Mouse (Mus musculus) neural tube, embryonic 14.5 days (tissue): Measurements from ENCODE around the gene Zfp239. TPM values are rescaled to one million over a fixed set of nuclear protein-coding genes. Genes with fewer than 3 reads are reported as not detected.

Source experiments
- ATAC-seq: fragments of 200-750 bp; cut with Nextera tagmentation; 2 replicates; pipeline ENCODE4 v1.8.0; 2017; ENCODE audit warnings: low read depth, mild to moderate bottlenecking, moderate TSS enrichment, moderate library complexity
- H3K27ac ChIP-seq: fragments of 300-500 bp; sonication (generic); 2 replicates; pipeline ENCODE4 v1.5.1; 2014; ENCODE audit warnings: low read depth, mild to moderate bottlenecking, control low read depth, low read length, moderate library complexity, mixed read lengths
- H3K27me3 ChIP-seq: fragments of 300-500 bp; sonication (generic); 2 replicates; pipeline ENCODE4 v1.6.1; 2014; ENCODE audit warnings: low read length; ENCODE audit not compliant: control insufficient read depth, insufficient read depth
- H3K36me3 ChIP-seq: fragments of 300-500 bp; sonication (generic); 2 replicates; pipeline ENCODE4 v1.6.1; 2014; ENCODE audit warnings: low read length, mixed read lengths; ENCODE audit not compliant: control insufficient read depth, insufficient read depth
- H3K4me1 ChIP-seq: fragments of 300-500 bp; sonication (generic); 2 replicates; pipeline ENCODE4 v1.6.1; 2014; ENCODE audit warnings: low read length; ENCODE audit not compliant: control insufficient read depth, insufficient read depth
- H3K4me2 ChIP-seq: fragments of 300-500 bp; sonication (generic); 2 replicates; pipeline ENCODE4 v1.6.1; 2014; ENCODE audit warnings: mild to moderate bottlenecking, low read depth, low read length, control low read depth
- H3K4me3 ChIP-seq: fragments of 300-500 bp; sonication (generic); 2 replicates; pipeline ENCODE4 v1.5.1; 2014; ENCODE audit warnings: low read depth, low read length, control low read depth, mixed read lengths
- H3K9ac ChIP-seq: fragments of 300-500 bp; sonication (generic); replicated peaks from 2 replicates; pipeline ENCODE4 v1.6.1; 2014; ENCODE audit warnings: low read depth, mild to moderate bottlenecking, control low read depth, low read length, mixed read lengths
- H3K9me3 ChIP-seq: fragments of 300-500 bp; sonication (generic); 2 replicates; pipeline ENCODE4 v1.6.1; 2016; ENCODE audit warnings: low read length; ENCODE audit not compliant: control insufficient read depth
- WGBS: fragments of 180-500 bp; shearing (Covaris S2); extraction: QIAGEN DNeasy Blood & Tissue Kit; methylation state at CpG from one replicate; pipeline ENCODE4 v1.1.7; 2014; 5-methylcytosine and 5-hydroxymethylcytosine counted together
- polyA plus RNA-seq: library from polyadenylated mRNA; unstranded; fragments of >200 nt; fragmentation: Nextera tagmentation; extraction: Ambion mirVana; gene quantifications from 2 replicates; pipeline ENCODE4 v1.2.1, GENCODE M21; 2014

Gene Zfp239
- 13.3 and 14.9 TPM in 2 replicates for polyA plus RNA-seq

GRCm38 (mm10) chr6:117861848-117862247 lies at the start of gene Zfp239:
TSS of gene Zfp239 (plus strand) at chr6:117862100.
- Histone ChIP-seq H3K9me3 (no peaks in the 10 kb centered on the region), H3K27ac (peak within 1 kb of the TSS; percentile 10; the same call in 1 of the 2 replicates), H3K36me3 (no peaks in the 10 kb centered on the region), H3K4me2 (peak within 1 kb of the TSS; percentile 88), H3K9ac (peak within 1 kb of the TSS; percentile 72), H3K4me1 (no peaks in the 10 kb centered on the region), H3K27me3 (no peaks in the 10 kb centered on the region), H3K4me3 (peak within 1 kb of the TSS; percentile 56)
- 68% methylated on average over 6 of the region's 6 CpGs for WGBS
- no peak for ATAC-seq

DNA sequence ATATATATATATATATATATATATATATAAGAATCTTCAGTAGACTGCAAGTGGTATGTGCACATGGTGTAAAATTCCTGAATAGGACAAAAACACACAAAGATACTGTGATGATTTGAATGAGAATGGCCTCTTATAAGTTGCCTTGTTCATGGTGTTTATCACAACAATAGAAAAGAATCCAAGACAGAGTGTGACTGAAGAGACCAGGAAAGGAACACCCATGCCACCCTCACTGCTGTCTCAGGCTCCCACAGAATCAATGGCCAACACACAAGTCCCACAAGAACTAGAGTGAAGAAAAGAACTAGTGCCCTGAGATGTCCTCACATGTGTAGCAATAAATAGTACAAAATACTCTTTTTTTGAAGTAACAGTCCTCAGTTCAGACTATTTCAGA lies 47.2 kb upstream of the Zfp239 start:
- Histone ChIP-seq H3K4me3 (no peak overlapping the region), H3K4me1 (no peaks in the 10 kb centered on the region), H3K36me3 (no peaks in the 10 kb centered on the region), H3K4me2 (no peak overlapping the region), H3K9me3 (no peaks in the 10 kb centered on the region), H3K9ac (no peak overlapping the region), H3K27ac (no peak overlapping the region), H3K27me3 (no peaks in the 10 kb centered on the region)
- ATAC-seq = no peak

DNA sequence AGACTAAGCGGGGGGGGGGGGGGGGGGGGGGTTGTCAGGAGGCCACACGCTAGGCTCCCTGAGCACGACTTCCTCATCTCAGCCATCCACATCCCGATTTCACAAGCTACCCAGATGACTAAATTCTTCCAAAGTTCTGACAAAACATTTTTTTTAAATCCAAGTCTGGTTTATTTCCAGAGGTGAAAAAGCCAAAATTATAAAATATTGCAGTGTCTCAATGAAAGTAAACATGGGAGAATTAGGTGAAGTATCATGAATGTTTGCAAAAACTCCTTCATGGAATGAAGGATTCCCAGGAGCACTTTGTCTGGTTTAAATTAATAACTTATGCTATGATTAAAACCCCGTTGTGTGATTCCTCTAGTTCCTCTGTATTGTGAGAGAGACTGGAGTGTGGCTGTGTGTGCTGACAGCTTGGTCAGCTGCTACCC lies 44.8 kb upstream of the Zfp239 start:
- H3K4me3 ChIP-seq = no peak overlapping the region
- WGBS = 86% methylated on average over 4 of the region's 5 CpGs
- no peaks in the 10 kb centered on the region for H3K36me3 ChIP-seq
- H3K4me2 ChIP-seq = no peak overlapping the region
- no peak for ATAC-seq
- no peaks in the 10 kb centered on the region for H3K27me3 ChIP-seq
- H3K27ac ChIP-seq = no peak overlapping the region
- no peak overlapping the region for H3K9ac ChIP-seq
- H3K9me3 ChIP-seq = no peaks in the 10 kb centered on the region
- H3K4me1 ChIP-seq = no peaks in the 10 kb centered on the region

GRCm38 (mm10) chr6:117820327-117820726 lies 41.6 kb upstream of the Zfp239 start:
- WGBS = 93% methylated on average over 14 of the region's 14 CpGs
- Histone ChIP-seq H3K9me3 (no peaks in the 10 kb centered on the region), H3K4me3 (no peak overlapping the region), H3K9ac (no peak overlapping the region), H3K27ac (no peak overlapping the region), H3K36me3 (no peaks in the 10 kb centered on the region), H3K4me1 (no peaks in the 10 kb centered on the region), H3K4me2 (no peak overlapping the region), H3K27me3 (no peaks in the 10 kb centered on the region)
- ATAC-seq = no peak

- WGBS = 20% methylated on average over 4 of the region's 4 CpGs
- Histone ChIP-seq H3K9me3 (no peaks in the 10 kb centered on the region), H3K4me2 (no peak overlapping the region), H3K9ac (no peak overlapping the region), H3K27me3 (0 out of 2 replicates have a peak, but pooled peaks cover 2% of the 10 kb centered on the region), H3K4me1 (no peaks in the 10 kb centered on the region), H3K27ac (no peak overlapping the region), H3K4me3 (no peak overlapping the region), H3K36me3 (no peaks in the 10 kb centered on the region)
- peak; percentile 75 for ATAC-seq
Observed at GRCm38 (mm10) chr6:117825369-117825768, 36.5 kb upstream of the Zfp239 start.

- Histone ChIP-seq H3K27ac (no peak overlapping the region), H3K36me3 (no peaks in the 10 kb centered on the region), H3K4me3 (no peak overlapping the region), H3K9me3 (no peaks in the 10 kb centered on the region), H3K27me3 (0 out of 2 replicates have a peak, but pooled peaks cover 2% of the 10 kb centered on the region), H3K9ac (no peak overlapping the region), H3K4me2 (no peak overlapping the region), H3K4me1 (no peaks in the 10 kb centered on the region)
- WGBS = 20% methylated on average over 9 of the region's 9 CpGs
- ATAC-seq = peak; percentile 48; the same call in 1 of the 2 replicates
Observed at GRCm38 (mm10) chr6:117828273-117828672, 33.6 kb upstream of the Zfp239 start.

GRCm38 (mm10) chr6:117840686-117841510 lies 21.0 kb upstream of the Zfp239 start, which contains the start of gene Zfp637:
TSS of gene Zfp637 (plus strand) at chr6:117841180.
- Histone ChIP-seq H3K4me1 (peaks cover 7% of the 10 kb centered on the region), H3K27ac (peak within 1 kb of the TSS; percentile 97), H3K9ac (peak within 1 kb of the TSS; percentile 99), H3K4me2 (peak within 1 kb of the TSS; percentile 73), H3K4me3 (peak within 1 kb of the TSS; percentile 92), H3K27me3 (no peaks in the 10 kb centered on the region), H3K9me3 (no peaks in the 10 kb centered on the region), H3K36me3 (peaks cover 26% of the 10 kb centered on the region)
- ATAC-seq = peak; percentile 97
- WGBS = under 1% methylated on average over 66 of the region's 66 CpGs

DNA sequence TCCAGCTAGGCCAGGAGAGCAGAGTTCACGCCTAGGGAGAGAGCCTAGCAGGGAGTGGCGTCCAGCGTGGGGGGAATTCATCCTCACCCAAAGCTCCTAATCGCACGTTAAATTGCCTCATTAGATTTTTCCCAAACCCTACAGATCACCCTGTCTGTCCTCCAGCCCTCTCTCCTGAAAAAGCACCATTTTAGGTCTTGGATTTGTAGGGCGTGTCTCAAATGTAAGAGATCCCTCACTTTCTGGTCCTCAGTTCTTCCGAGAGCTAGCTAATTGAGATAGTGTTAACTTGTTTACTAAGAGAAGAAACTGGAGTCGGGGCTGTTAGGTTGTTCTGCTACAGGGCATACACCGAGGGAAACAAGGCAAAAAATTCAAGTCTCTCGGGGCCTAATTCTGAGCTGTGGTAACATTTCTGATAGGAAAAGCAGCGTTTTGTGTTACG lies 20.4 kb upstream of the Zfp239 start:
- WGBS = 18% methylated on average over 12 of the region's 12 CpGs
- Histone ChIP-seq H3K27me3 (no peaks in the 10 kb centered on the region), H3K36me3 (peaks cover 30% of the 10 kb centered on the region), H3K9ac (peak overlapping the region; percentile 99), H3K4me3 (peak overlapping the region; percentile 92), H3K9me3 (no peaks in the 10 kb centered on the region), H3K27ac (peak overlapping the region; percentile 97), H3K4me1 (peaks cover 7% of the 10 kb centered on the region), H3K4me2 (peak overlapping the region; percentile 73)
- ATAC-seq = no peak; the same call in 1 of the 2 replicates

DNA sequence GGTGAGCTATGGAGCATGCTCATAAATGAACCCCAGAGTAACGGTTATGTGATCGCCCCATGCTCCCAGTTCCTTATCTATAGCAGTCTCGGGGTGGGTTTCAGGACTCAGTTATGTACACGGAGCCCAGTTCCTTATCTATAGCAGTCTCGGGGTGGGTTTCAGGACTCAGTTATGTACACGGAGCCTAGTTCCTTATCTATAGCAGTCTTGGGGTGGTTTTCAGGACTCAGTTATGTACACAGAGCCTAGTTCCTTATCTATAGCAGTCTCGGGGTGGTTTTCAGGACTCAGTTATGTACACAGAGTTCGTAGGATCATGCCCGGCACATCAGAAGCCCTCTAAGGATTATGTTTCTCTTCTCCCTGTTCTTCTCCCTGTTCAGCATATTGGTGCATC lies 17.3 kb upstream of the Zfp239 start:
- ATAC-seq = no peak
- peaks cover 49% of the 10 kb centered on the region for H3K36me3 ChIP-seq
- no peak overlapping the region for H3K27ac ChIP-seq
- H3K4me3 ChIP-seq = no peak overlapping the region
- no peaks in the 10 kb centered on the region for H3K27me3 ChIP-seq
- 96% methylated on average over 9 of the region's 9 CpGs for WGBS
- H3K9me3 ChIP-seq = no peaks in the 10 kb centered on the region
- peaks cover 7% of the 10 kb centered on the region for H3K4me1 ChIP-seq
- H3K9ac ChIP-seq = no peak overlapping the region
- no peak overlapping the region for H3K4me2 ChIP-seq
